11 mouse cellular contexts compared by ENCODE assay signal in the genomic region with DNA sequence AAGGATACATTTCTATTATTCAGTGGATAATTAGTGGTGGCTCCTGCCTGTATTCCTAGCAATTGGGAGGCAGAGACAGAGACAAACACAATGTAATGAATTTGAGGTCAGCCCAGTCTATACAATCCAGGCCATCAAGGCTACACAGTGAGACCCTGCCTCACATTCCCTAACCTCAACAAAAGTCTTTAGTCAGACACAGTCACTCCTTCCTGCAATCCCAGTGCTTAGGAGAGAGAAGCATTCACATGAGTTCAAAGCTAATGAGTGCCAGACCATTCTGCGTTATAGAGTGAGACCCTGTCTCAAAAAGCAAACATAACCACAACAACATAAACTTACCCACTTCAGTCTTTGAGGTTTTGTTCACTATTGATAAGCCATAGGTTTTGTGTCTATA. TPM values are rescaled to one million over a fixed set of nuclear protein-coding genes. Genes with fewer than 3 reads are reported as not detected.
DNase-seq lines count a peak whose midpoint lies in the region; ATAC-seq and TF ChIP-seq lines count a peak whose summit lies in the region.
"Had no signal": no experiment of that assay in that cellular context is flagged by ENCODE, and none has a peak within 500 bp of the region (broad histone marks: within the 10 kb centered on the region; RNA-seq: fewer than 3 reads in every experiment).

No protein-coding gene starts in this region.

- ATAC-seq in heart, embryonic 16.5 days (replicated peaks; ENCODE audit: extremely low read depth, insufficient read depth, low FRiP score): peak; percentile 28; the same call in 1 of the 2 replicates
- ATAC-seq in midbrain, embryonic 11.5 days (ENCODE audit: low FRiP score): 0 out of 2 replicates have a peak, but pooled peaks have one; percentile 16
- ATAC-seq in midbrain, embryonic 15.5 days (replicated peaks): no peak
- ATAC-seq in forebrain, embryonic 14.5 days: peak; percentile 71
- ATAC-seq in stomach, postnatal 0 days (ENCODE audit: low FRiP score, low TSS enrichment): 0 out of 2 replicates have a peak, but pooled peaks have one; percentile 7

- H3K9ac ChIP-seq in heart, embryonic 16.5 days (ENCODE audit: low read length): peak overlapping the region; percentile 25; the same call in 1 of the 2 replicates
- no peak overlapping the region for H3K9ac ChIP-seq in midbrain, embryonic 11.5 days (ENCODE audit: low read length)
- no peak overlapping the region for H3K9ac ChIP-seq in midbrain, embryonic 15.5 days
- no peak overlapping the region for H3K9ac ChIP-seq in forebrain, embryonic 14.5 days (ENCODE audit: low read length)
- no peak overlapping the region for H3K9ac ChIP-seq in stomach, postnatal 0 days (ENCODE audit: low read length)

- WGBS in heart, embryonic 16.5 days: 53% methylated on average over 1 of the region's 1 CpGs
- 34% methylated on average over 1 of the region's 1 CpGs for WGBS in midbrain, embryonic 11.5 days
- 27% methylated on average over 1 of the region's 1 CpGs for WGBS in midbrain, embryonic 15.5 days
- WGBS in forebrain, embryonic 14.5 days: 3% methylated on average over 1 of the region's 1 CpGs
- 70% methylated on average over 1 of the region's 1 CpGs for WGBS in stomach, postnatal 0 days

- no peaks in the 10 kb centered on the region for H3K9me3 ChIP-seq in heart, embryonic 16.5 days (replicated peaks; ENCODE audit: control insufficient read depth, low read length)
- no peaks in the 10 kb centered on the region for H3K9me3 ChIP-seq in midbrain, embryonic 11.5 days (ENCODE audit: control insufficient read depth, low read length)
- no peaks in the 10 kb centered on the region for H3K9me3 ChIP-seq in midbrain, embryonic 15.5 days
- no peaks in the 10 kb centered on the region for H3K9me3 ChIP-seq in forebrain, embryonic 14.5 days (replicated peaks; ENCODE audit: control insufficient read depth, low read length)
- no peaks in the 10 kb centered on the region for H3K9me3 ChIP-seq in stomach, postnatal 0 days (ENCODE audit: control insufficient read depth, low read length)

- no peaks in the 10 kb centered on the region for H3K36me3 ChIP-seq in heart, embryonic 16.5 days (ENCODE audit: control insufficient read depth, insufficient read depth)
- H3K36me3 ChIP-seq in midbrain, embryonic 11.5 days (ENCODE audit: control insufficient read depth, insufficient read depth, low read length): no peaks in the 10 kb centered on the region
- H3K36me3 ChIP-seq in midbrain, embryonic 15.5 days (replicated peaks): no peaks in the 10 kb centered on the region
- no peaks in the 10 kb centered on the region for H3K36me3 ChIP-seq in forebrain, embryonic 14.5 days (ENCODE audit: control insufficient read depth, insufficient read depth, low read length)
- H3K36me3 ChIP-seq in stomach, postnatal 0 days (ENCODE audit: control insufficient read depth, insufficient read depth, low read length): no peaks in the 10 kb centered on the region

- H3K27me3 ChIP-seq in heart, embryonic 16.5 days (ENCODE audit: control insufficient read depth, insufficient read depth, low read length): no peaks in the 10 kb centered on the region
- H3K27me3 ChIP-seq in midbrain, embryonic 11.5 days (ENCODE audit: control insufficient read depth, insufficient read depth, low read length): no peaks in the 10 kb centered on the region
- H3K27me3 ChIP-seq in midbrain, embryonic 15.5 days (replicated peaks): no peaks in the 10 kb centered on the region
- H3K27me3 ChIP-seq in forebrain, embryonic 14.5 days (replicated peaks; ENCODE audit: control insufficient read depth, insufficient read depth, low read length): no peaks in the 10 kb centered on the region
- no peaks in the 10 kb centered on the region for H3K27me3 ChIP-seq in stomach, postnatal 0 days (ENCODE audit: control insufficient read depth, insufficient read depth, low read length)
- H3K27me3 ChIP-seq: CH12.LX had no signal

- intact Hi-C loops in heart, postnatal 25 days (cut with DNase I): loop anchor here (5.0 kb wide), 1 partner anchor 46 kb away; no protein-coding TSS in a partner anchor

- TF ChIP-seq EP300 in stomach, postnatal 0 days (optimal IDR thresholded peaks at IDR 0.05): no peak

- no peak for DNase-seq in heart, postnatal 25 days (ENCODE audit: low spot score)
- DNase-seq in midbrain, embryonic 11.5 days (ENCODE audit: low spot score, missing footprints): no peak
- no peak for DNase-seq in forebrain, embryonic 14.5 days (ENCODE audit: low spot score)
- no peak for DNase-seq in stomach, postnatal 0 days (ENCODE audit: low spot score)
- DNase-seq in c-Kit-positive CD71-positive TER-119-positive erythroid progenitor cells, embryonic 14.5 days (ENCODE audit: low spot score): no peak
- no peak for DNase-seq in lung, postnatal 36 days
- DNase-seq: thymus, postnatal 25 days had no signal

- H3K4me3 ChIP-seq in heart, embryonic 16.5 days (ENCODE audit: low read length): no peak overlapping the region
- no peak overlapping the region for H3K4me3 ChIP-seq in midbrain, embryonic 11.5 days (ENCODE audit: low read depth, low read length)
- no peak overlapping the region for H3K4me3 ChIP-seq in midbrain, embryonic 15.5 days
- no peak overlapping the region for H3K4me3 ChIP-seq in forebrain, embryonic 14.5 days (ENCODE audit: low read depth, low read length)
- no peak overlapping the region for H3K4me3 ChIP-seq in stomach, postnatal 0 days (ENCODE audit: low read depth, low read length)
- H3K4me3 ChIP-seq: erythroblast, embryonic 14.5 days had no signal

- TF ChIP-seq CTCF in stomach, postnatal 0 days (IDR thresholded peaks at IDR 0.05; ENCODE audit: low read depth): no peak

- H3K4me2 ChIP-seq in heart, embryonic 16.5 days (ENCODE audit: low read depth, low read length): no peak overlapping the region; the same call in 1 of the 2 replicates
- H3K4me2 ChIP-seq in midbrain, embryonic 11.5 days: no peak overlapping the region
- no peak overlapping the region for H3K4me2 ChIP-seq in midbrain, embryonic 15.5 days
- no peak overlapping the region for H3K4me2 ChIP-seq in forebrain, embryonic 14.5 days (ENCODE audit: low read length)
- no peak overlapping the region for H3K4me2 ChIP-seq in stomach, postnatal 0 days (replicated peaks; ENCODE audit: low read depth)

- peaks cover 22% of the 10 kb centered on the region for H3K4me1 ChIP-seq in heart, embryonic 16.5 days (ENCODE audit: control insufficient read depth, insufficient read depth, low read length)
- peaks cover 8% of the 10 kb centered on the region; the same call in 1 of the 2 replicates for H3K4me1 ChIP-seq in midbrain, embryonic 11.5 days (ENCODE audit: control insufficient read depth, insufficient read depth, low read length)
- H3K4me1 ChIP-seq in midbrain, embryonic 15.5 days: no peaks in the 10 kb centered on the region
- H3K4me1 ChIP-seq in forebrain, embryonic 14.5 days (ENCODE audit: control insufficient read depth, insufficient read depth, low read length): no peaks in the 10 kb centered on the region
- H3K4me1 ChIP-seq in stomach, postnatal 0 days (replicated peaks; ENCODE audit: control insufficient read depth, insufficient read depth): no peaks in the 10 kb centered on the region

- H3K27ac ChIP-seq in heart, embryonic 16.5 days (ENCODE audit: low read length): peak overlapping the region; percentile 89
- no peak overlapping the region for H3K27ac ChIP-seq in midbrain, embryonic 11.5 days (ENCODE audit: low read depth, low read length)
- H3K27ac ChIP-seq in midbrain, embryonic 15.5 days: no peak overlapping the region
- no peak overlapping the region for H3K27ac ChIP-seq in forebrain, embryonic 14.5 days (ENCODE audit: low read depth, low read length)
- H3K27ac ChIP-seq in stomach, postnatal 0 days (replicated peaks): peak overlapping the region; percentile 53; the same call in 1 of the 2 replicates

RNA-seq across cellular contexts. Expression of a gene that starts 3.4 kb away (rescaled TPM):
- polyA plus RNA-seq in heart, embryonic 16.5 days (2015; fragmentation: Nextera tagmentation; extraction: Ambion mirVana): 1.9 and 2.3 TPM in 2 replicates
- total RNA-seq in heart, postnatal 25 days (2021): 10 to 100 TPM; 27.6 to 31.8 TPM
- 8.1 and 8.4 TPM in 2 replicates for polyA plus RNA-seq in midbrain, embryonic 11.5 days (2014; fragmentation: Nextera tagmentation; extraction: Ambion mirVana)
- 10.6 and 12.4 TPM in 2 replicates for polyA plus RNA-seq in midbrain, embryonic 15.5 days (2015; fragmentation: Nextera tagmentation; extraction: Ambion mirVana)
- 5.2 and 8.1 TPM in 2 replicates for polyA plus RNA-seq in forebrain, embryonic 14.5 days (2014; fragmentation: Nextera tagmentation; extraction: Ambion mirVana)
- 1.4 and 2.1 TPM in 2 replicates for polyA plus RNA-seq in stomach, postnatal 0 days (2015; fragmentation: Nextera tagmentation; extraction: Ambion mirVana)
- polyA plus RNA-seq: erythroblast, embryonic 14.5 days had no signal

Comparison
In these comparisons a context has a peak if more than half of its experiments do, and no peak if none do; other contexts are left out.
1. H3K27ac ChIP-seq: peak in heart, embryonic 16.5 days (single experiment) and stomach, postnatal 0 days (single experiment); none in midbrain, embryonic 11.5 days (single experiment), midbrain, embryonic 15.5 days (single experiment) and forebrain, embryonic 14.5 days (single experiment).